Mouse (Mus musculus): Measurements from ENCODE around the gene Rpl38.
"Not testable (repeated sequence)": the region's sequence is repeated elsewhere in the genome, so short reads cannot be mapped to it uniquely, and the experiment has no call there.

Gene Rpl38

GRCm38 (mm10) chr11:114657737-114658136 lies 10.6 kb upstream of the Rpl38 start:
- DNase-seq, result peak in 1 of 2 experiments; percentile 79

GRCm38 (mm10) chr11:114662161-114662560 lies 6.2 kb upstream of the Rpl38 start:
- no peak for DNase-seq

GRCm38 (mm10) chr11:114662746-114663362 lies 5.5 kb upstream of the Rpl38 start:
- DNase-seq, result peak in 1 of 2 experiments; percentile 79

GRCm38 (mm10) chr11:114664164-114664563 lies 4.2 kb upstream of the Rpl38 start:
- no peak for DNase-seq

- no peak for DNase-seq
These were observed 2.9 kb upstream of the Rpl38 start for GRCm38 (mm10) chr11:114665463-114665862.

GRCm38 (mm10) chr11:114666786-114667185 lies 1.5 kb upstream of the Rpl38 start:
- no peak for DNase-seq

GRCm38 (mm10) chr11:114667236-114667931 lies 940 bp upstream of the Rpl38 start:
- no peak for DNase-seq

- DNase-seq, result peak in 1 of 2 experiments; percentile 61
These were observed 415 bp upstream of the Rpl38 start for GRCm38 (mm10) chr11:114667932-114668285.

DNA sequence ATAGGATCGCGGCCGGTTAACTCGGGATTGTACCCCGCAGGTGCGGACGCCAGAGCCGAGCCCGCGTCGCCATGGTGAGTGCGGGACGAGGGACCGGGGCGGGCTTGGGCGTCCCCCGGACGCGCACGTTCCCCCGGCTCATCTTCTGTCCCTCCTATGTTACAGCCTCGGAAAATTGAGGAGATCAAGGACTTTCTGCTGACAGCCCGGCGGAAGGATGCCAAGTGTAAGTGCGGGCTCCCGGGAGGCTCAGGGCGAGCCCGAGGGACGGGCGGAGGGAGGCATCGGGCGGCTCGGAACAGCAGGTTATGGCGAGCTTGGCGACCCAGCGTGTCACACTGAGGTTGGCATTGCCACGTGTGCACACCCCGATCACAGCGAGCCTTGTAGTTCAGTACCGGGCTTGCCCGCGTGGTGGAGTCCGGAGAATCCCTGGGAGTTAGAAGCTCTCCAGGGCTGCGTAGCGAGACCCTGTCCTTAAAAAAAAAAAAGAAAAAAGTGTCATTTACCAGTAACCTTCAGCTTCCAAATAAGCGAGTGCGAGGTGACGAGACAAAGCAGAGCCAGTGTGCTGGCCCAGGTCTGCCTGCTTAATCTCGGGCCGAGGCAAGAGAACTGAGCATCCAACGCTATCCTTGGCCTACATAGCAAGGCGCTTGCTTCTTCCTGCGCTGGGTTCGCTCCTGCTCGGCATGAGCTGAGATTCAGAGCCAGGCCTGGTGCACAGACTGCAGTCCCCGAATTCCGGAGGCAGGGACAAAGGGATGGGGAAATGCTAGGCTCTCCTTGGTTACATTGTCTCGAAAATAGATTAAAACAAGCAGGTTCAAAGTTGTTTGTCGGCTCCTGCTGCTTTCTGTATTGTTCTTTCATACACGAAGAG lies 658 bp downstream of the Rpl38 start:
- DNase-seq, result peak; percentile 74 to 87

GRCm38 (mm10) chr11:114669651-114670168 lies 1.4 kb downstream of the Rpl38 start:
- peak; percentile 27 to 35 for DNase-seq

- DNase-seq, result no peak
These were observed 2.8 kb downstream of the Rpl38 start for GRCm38 (mm10) chr11:114671147-114671546.

GRCm38 (mm10) chr11:114672794-114673718 lies 4.7 kb downstream of the Rpl38 start:
- peak; percentile 65 to 78 for DNase-seq

DNA sequence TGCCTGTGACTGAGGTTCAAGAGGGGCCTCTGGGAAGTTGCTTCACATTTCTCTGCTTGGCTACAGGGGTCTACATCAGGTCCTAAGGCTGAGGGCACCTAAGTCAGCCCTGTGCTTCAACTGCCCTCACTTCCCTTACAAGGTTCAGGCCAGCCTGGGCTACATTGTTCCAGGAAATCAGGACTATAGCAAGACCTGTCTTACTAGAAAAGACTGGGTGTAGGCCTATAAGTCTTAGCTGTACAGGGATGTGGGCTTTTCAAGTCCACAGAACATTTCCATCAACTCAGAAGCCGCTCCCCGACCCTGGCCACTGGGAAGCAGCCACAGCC lies 5.4 kb downstream of the Rpl38 start:
- no peak for DNase-seq

GRCm38 (mm10) chr11:114674180-114674579 lies 5.9 kb downstream of the Rpl38 start:
- no peak for DNase-seq

DNA sequence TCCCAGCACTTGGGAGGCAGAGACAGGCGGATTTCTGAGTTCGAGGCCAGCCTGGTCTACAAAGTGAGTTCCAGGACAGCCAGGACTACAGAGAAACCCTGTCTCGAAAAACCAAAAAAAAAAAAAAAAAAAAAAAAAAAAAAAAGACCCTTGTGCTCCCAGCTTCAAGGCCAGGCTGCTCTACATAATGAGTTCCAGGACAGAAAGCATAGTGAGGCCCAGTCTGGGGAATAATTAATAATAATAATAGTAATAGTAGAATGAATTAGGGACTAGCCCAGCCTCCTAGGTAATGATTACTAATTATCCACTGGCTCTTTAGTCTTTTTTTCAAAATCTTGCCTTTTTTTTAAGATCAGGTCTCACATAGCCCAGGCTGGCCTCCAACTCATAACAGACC lies 6.5 kb downstream of the Rpl38 start:
- not testable (repeated sequence) for DNase-seq

DNA sequence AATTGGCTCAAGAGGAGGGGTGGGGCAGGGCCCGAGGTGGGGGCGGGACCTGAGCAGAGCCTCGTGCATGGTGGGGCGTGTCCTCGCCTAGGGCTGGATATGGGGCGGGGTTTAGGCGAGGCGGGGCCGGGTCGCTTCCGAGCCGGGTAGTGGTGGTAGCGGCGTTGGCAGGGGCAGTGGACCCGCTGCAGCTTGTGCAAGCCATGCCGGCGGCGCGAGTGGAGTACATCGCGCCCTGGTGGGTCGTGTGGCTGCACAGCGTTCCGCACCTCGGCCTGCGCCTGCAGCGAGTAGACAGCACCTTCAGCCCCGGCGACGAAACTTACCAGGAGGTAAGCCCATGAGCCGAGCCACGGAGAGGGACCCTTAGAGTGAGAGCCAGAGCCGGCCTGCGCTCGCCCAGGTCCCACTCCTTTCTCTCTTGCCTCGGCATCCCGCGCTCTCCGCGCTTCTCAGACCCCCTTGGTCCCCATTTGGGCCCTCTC lies 7.1 kb downstream of the Rpl38 start, which contains the start of gene Ttyh2:
Gene Ttyh2 (plus strand): TSS at position 91 of the 485 bp plus-strand sequence.
- peak; percentile 92 to 93 for DNase-seq

DNA sequence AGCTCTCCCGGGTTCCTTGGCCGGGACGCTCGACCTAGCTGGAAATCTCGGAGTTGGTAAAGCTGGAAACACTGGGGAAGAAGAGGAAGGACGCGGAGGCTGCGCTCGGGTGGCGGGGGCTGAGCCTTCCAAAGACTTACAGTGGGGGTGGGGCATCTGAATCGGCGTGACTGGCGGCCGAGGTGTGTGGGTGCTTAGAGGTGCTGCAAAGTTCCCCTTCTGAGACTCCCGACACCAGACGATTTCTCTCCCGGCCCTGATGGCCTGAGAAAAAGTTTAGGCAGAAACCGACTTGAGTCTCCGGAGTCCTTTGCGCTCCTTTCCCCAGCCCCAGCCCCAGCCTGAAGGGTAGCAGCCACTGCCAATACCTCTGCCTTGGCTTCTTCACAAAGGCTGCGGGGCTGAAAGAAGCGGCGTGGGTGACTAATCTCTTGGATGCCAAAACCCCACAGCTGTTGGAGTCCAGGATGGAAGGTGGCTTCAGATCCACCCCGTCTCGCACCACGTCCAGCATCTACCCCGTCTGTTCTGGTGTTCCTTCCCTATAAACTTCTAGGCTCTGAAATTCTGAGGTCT lies 7.6 kb downstream of the Rpl38 start:
- peak; percentile 38 to 69 for DNase-seq

DNA sequence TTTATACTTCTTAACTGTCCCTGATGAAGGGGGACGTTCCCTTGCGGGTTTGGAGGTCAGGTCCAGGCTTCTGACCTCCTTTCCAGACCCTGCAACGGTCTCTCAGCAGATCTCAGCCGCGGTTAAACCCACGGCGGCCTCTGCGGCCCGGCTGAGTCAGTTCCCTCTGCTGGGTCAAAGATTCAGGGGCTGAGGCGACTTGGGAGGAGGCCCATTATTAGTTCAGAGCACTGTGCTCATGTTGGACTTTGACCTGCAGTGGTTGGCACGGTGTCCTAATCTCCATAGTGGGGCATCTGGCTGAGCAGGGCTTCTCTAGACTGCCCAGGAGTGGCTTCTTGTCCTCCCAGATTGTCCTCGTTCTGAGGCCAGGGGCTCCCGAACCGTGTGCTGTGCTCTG lies 8.1 kb downstream of the Rpl38 start:
- peak; percentile 91 to 92 for DNase-seq

DNA sequence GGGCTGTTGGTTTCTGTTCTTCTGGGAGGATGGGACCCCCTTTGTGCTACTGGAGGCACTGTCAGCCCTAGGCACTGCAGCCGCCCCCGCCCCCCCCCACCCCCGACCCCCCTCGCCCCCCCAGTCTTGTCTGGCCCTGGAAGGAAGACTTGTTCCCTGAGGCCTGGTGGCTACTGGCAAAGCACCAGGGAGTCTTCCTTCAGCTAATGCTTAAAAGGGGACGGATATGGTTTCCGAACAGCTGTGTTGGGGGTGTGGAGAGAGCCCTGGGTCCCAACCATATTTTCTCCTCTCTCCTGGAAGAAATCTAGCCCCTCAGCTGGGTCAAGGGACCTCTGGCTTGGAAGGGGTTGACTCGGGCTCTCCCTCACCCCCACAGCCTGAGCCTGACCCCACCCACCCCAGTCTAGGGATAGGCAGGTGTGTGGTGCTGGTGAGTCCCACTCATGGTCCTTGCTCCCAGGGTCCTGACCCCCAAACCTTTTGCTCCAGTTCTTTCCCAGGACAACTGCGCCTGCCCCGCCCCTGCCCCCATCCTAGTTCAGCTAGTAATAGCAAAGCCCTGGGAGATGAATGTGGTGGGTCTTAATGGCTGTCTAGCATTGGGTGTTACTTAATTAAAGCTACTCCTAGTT lies 8.7 kb downstream of the Rpl38 start:
- DNase-seq, result peak in 1 of 2 experiments; percentile 57

DNA sequence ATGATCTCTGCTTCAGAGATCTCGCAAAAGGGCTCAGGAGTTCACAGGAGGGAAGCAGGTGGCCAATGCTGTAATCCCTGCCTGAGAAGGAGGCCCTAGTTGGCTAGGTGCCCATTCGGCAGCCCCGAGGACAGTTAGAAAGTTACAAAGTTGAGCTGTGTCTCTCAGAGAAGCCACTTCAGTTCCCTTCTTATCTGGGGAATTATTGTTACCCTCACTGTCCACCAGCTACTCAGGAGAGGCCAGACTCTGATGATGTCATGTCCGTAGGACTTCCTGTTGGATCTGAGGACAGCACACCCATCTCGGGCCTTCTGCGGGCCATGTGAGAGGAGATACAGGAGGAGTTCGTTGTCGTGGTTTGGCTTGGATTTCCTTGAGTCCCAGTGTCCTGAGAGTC lies 11.3 kb downstream of the Rpl38 start:
- peak; percentile 49 to 70 for DNase-seq

DNA sequence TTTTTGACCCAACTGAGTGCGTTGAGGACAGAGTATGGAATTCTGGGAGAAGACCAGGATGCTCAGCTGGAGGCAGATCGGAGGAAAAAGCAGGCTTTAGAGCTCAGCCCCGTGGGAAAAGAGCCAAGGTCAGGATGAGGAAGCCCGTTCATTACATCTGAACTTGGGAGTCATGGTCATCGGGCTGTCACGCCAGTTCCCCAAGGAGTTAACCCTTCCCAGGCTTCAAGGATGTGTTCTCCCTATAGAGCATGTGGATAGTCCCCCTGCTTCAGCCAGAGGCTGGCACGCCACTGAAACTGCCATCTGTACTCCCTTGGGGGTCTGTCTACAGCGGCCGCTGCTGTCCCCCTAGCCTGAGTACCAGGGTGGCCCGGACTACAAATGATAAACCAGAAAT lies 12.0 kb downstream of the Rpl38 start:
- DNase-seq, result peak; percentile 55 to 69
